Mouse (Mus musculus): ENCODE measurements around the gene Igfbp5. TPM values are rescaled to one million over a fixed set of nuclear protein-coding genes. Genes with fewer than 3 reads are reported as not detected.

Gene Igfbp5
- total RNA-seq, 2 experiments from 2014 or later, result 65.5 to 79.3 TPM

- peak in 1 of 2 experiments; percentile 12 for DNase-seq (ENCODE audit: low spot score in 2 of 2)
- intact Hi-C loops (cut with DNase I), result loop anchor here (10.0 kb wide), 1 partner anchor 110 kb away; the partner anchor contains the start of gene Rpl37a
Observed at GRCm38 (mm10) chr1:72824707-72825101, 50.0 kb downstream of the Igfbp5 start.

- intact Hi-C loops (cut with DNase I), result loop anchor here (10.0 kb wide), 1 partner anchor 109 kb away; the partner anchor contains the start of gene Rpl37a
- DNase-seq (ENCODE audit: low spot score in 2 of 2), result peak; percentile 37 to 45
Observed at GRCm38 (mm10) chr1:72823751-72824706, 50.7 kb downstream of the Igfbp5 start, which contains the start of gene Igfbp2. Gene Igfbp2 (plus strand): TSS chr1:72824503.

GRCm38 (mm10) chr1:72822893-72823292 lies 51.8 kb downstream of the Igfbp5 start:
- no peak for DNase-seq (ENCODE audit: low spot score in 2 of 2)
- intact Hi-C loops (cut with DNase I), result loop anchor here (10.0 kb wide), 1 partner anchor 108 kb away; the partner anchor contains the start of gene Rpl37a

GRCm38 (mm10) chr1:72819995-72820394 lies 54.7 kb downstream of the Igfbp5 start:
- DNase-seq (ENCODE audit: low spot score in 2 of 2), result no peak
- intact Hi-C loops (cut with DNase I), result loop anchor here (10.0 kb wide), 1 partner anchor 105 kb away; the partner anchor contains the start of gene Rpl37a

GRCm38 (mm10) chr1:72815616-72816015 lies 59.1 kb downstream of the Igfbp5 start:
- intact Hi-C loops (cut with DNase I), result no loop called here
- DNase-seq (ENCODE audit: low spot score in 2 of 2), result no peak

GRCm38 (mm10) chr1:72815184-72815583 lies 59.5 kb downstream of the Igfbp5 start:
- intact Hi-C loops (cut with DNase I), result no loop called here
- no peak for DNase-seq (ENCODE audit: low spot score in 2 of 2)

GRCm38 (mm10) chr1:72813639-72814403 lies 60.9 kb downstream of the Igfbp5 start:
- intact Hi-C loops (cut with DNase I), result no loop called here
- DNase-seq (ENCODE audit: low spot score in 2 of 2), result no peak

- intact Hi-C loops (cut with DNase I), result no loop called here
Observed at GRCm38 (mm10) chr1:72813089-72813638, 61.5 kb downstream of the Igfbp5 start.

GRCm38 (mm10) chr1:72811061-72811460 lies 63.6 kb downstream of the Igfbp5 start:
- no peak for DNase-seq (ENCODE audit: low spot score in 2 of 2)
- intact Hi-C loops (cut with DNase I), result no loop called here

More at GRCm38 (mm10) chr1:72813089-72813638, 61.5 kb downstream of the Igfbp5 start:
- no peak for DNase-seq (ENCODE audit: low spot score in 2 of 2)

GRCm38 (mm10) chr1:72809951-72810675 lies 64.6 kb downstream of the Igfbp5 start:
- DNase-seq (ENCODE audit: low spot score in 2 of 2), result peak in 1 of 2 experiments; percentile 11
- intact Hi-C loops (cut with DNase I), result no loop called here

- no peak for DNase-seq (ENCODE audit: low spot score in 2 of 2)
- intact Hi-C loops (cut with DNase I), result no loop called here
Observed at GRCm38 (mm10) chr1:72809304-72809703, 65.4 kb downstream of the Igfbp5 start.

Other genes starting within 250 kb of the Igfbp5 start
- gene Ankar, start 174.3 kb downstream of the Igfbp5 start, total RNA-seq (2021), result not detected
- 100 to 1,000 TPM; 499 to 507 TPM for gene Rpl37a, start 163.6 kb downstream of the Igfbp5 start, total RNA-seq (2021)
- gene Igfbp2, start 50.4 kb downstream of the Igfbp5 start, total RNA-seq (2021), result 100 to 1,000 TPM; 102 to 116 TPM
- gene Tnp1, start 141.0 kb upstream of the Igfbp5 start, total RNA-seq (2021), result not detected

Measured in left cerebral cortex, postnatal 14 days (tissue).